ENCODE assay signal across 7 mouse cellular contexts in genomic region chr12:72536021-72536597, GRCm38 (mm10). TPM values are rescaled to one million over a fixed set of nuclear protein-coding genes. Genes with fewer than 3 reads are reported as not detected.
DNase-seq lines count a peak whose midpoint lies in the region; ATAC-seq lines count a peak whose summit lies in the region.

Pcnx4 (plus strand) TSS chr12:72536383.

- peak within 1 kb of the TSS; percentile 65 for H3K4me3 ChIP-seq in embryonic facial prominence, embryonic 11.5 days (ENCODE audit: low read depth, low read length)
- peak within 1 kb of the TSS; percentile 74 for H3K4me3 ChIP-seq in limb, embryonic 10.5 days
- H3K4me3 ChIP-seq in midbrain, embryonic 13.5 days (replicated peaks) = peak within 1 kb of the TSS; percentile 72

- no peaks in the 10 kb centered on the region for H3K9me3 ChIP-seq in embryonic facial prominence, embryonic 11.5 days (replicated peaks; ENCODE audit: control insufficient read depth, low read length)
- no peaks in the 10 kb centered on the region for H3K9me3 ChIP-seq in limb, embryonic 10.5 days (replicated peaks)
- no peaks in the 10 kb centered on the region for H3K9me3 ChIP-seq in midbrain, embryonic 13.5 days

- no peaks in the 10 kb centered on the region for H3K36me3 ChIP-seq in embryonic facial prominence, embryonic 11.5 days (replicated peaks; ENCODE audit: control insufficient read depth, insufficient read depth, low read depth, low read length)
- peaks cover 8% of the 10 kb centered on the region; the same call in 1 of the 2 replicates for H3K36me3 ChIP-seq in limb, embryonic 10.5 days
- H3K36me3 ChIP-seq in midbrain, embryonic 13.5 days = no peaks in the 10 kb centered on the region

- H3K4me2 ChIP-seq in embryonic facial prominence, embryonic 11.5 days (ENCODE audit: low read depth, low read length) = peak within 1 kb of the TSS; percentile 47
- peak within 1 kb of the TSS; percentile 67 for H3K4me2 ChIP-seq in midbrain, embryonic 13.5 days (replicated peaks)

- ATAC-seq in embryonic facial prominence, embryonic 11.5 days (replicated peaks; ENCODE audit: insufficient number of reproducible peaks, low FRiP score, low TSS enrichment, low read depth) = peak; percentile 100
- peak; percentile 99 for ATAC-seq in granulocyte monocyte progenitor cell, adult 5-6 weeks (replicated peaks; ENCODE audit: poor library complexity, severe bottlenecking)
- ATAC-seq in midbrain, embryonic 13.5 days = peak; percentile 99

- H3K27me3 ChIP-seq in embryonic facial prominence, embryonic 11.5 days (ENCODE audit: control insufficient read depth, insufficient read depth, low read length) = no peaks in the 10 kb centered on the region
- H3K27me3 ChIP-seq in limb, embryonic 10.5 days (ENCODE audit: low read depth, poor library complexity, severe bottlenecking) = no peaks in the 10 kb centered on the region
- no peaks in the 10 kb centered on the region for H3K27me3 ChIP-seq in midbrain, embryonic 13.5 days

- DNase-seq in adrenal gland, postnatal 14 days = peak; percentile 99
- peak; percentile 98 for DNase-seq in embryonic facial prominence, embryonic 11.5 days (ENCODE audit: low spot score)
- peak; percentile 97 for DNase-seq in kidney, adult 11 months
- DNase-seq in limb, embryonic 10.5 days (ENCODE audit: low spot score) = peak; percentile 99
- peak; percentile 97 for DNase-seq in spleen, adult 12 weeks (ENCODE audit: low spot score)

- no peaks in the 10 kb centered on the region for H3K4me1 ChIP-seq in embryonic facial prominence, embryonic 11.5 days (ENCODE audit: control insufficient read depth, insufficient read depth, low read length)
- H3K4me1 ChIP-seq in limb, embryonic 10.5 days = peaks cover 17% of the 10 kb centered on the region
- H3K4me1 ChIP-seq in midbrain, embryonic 13.5 days (replicated peaks) = peaks cover 14% of the 10 kb centered on the region

- under 1% methylated on average over 45 of the region's 45 CpGs for WGBS in embryonic facial prominence, embryonic 11.5 days
- under 1% methylated on average over 45 of the region's 45 CpGs for WGBS in limb, embryonic 10.5 days
- under 1% methylated on average over 45 of the region's 45 CpGs for WGBS in midbrain, embryonic 13.5 days

- H3K9ac ChIP-seq in embryonic facial prominence, embryonic 11.5 days (replicated peaks; ENCODE audit: low read length) = peak within 1 kb of the TSS; percentile 82
- peak within 1 kb of the TSS; percentile 82 for H3K9ac ChIP-seq in midbrain, embryonic 13.5 days (replicated peaks)

- H3K27ac ChIP-seq in embryonic facial prominence, embryonic 11.5 days (replicated peaks; ENCODE audit: low read depth, low read length) = no peak within 1 kb of the TSS
- peak within 1 kb of the TSS; percentile 87 for H3K27ac ChIP-seq in limb, embryonic 10.5 days
- peak within 1 kb of the TSS; percentile 59; the same call in 1 of the 2 replicates for H3K27ac ChIP-seq in midbrain, embryonic 13.5 days

RNA-seq across cellular contexts. Expression of gene Pcnx4, which starts in this region (rescaled TPM):
- 6.4 and 7.2 TPM in 2 replicates for total RNA-seq in adrenal gland, postnatal 14 days (2021)
- 15.1 and 16.0 TPM in 2 replicates for polyA plus RNA-seq in embryonic facial prominence, embryonic 11.5 days (2014; fragmentation: Nextera tagmentation; extraction: Ambion mirVana)
- 2.1 and 3.5 TPM in 2 replicates for total RNA-seq in granulocyte monocyte progenitor cell, adult 5-6 weeks (2014; fragmentation: Nextera tagmentation)
- 1.1 and 1.2 TPM in 2 replicates for total RNA-seq in granulocyte monocyte progenitor cell, adult 5-6 weeks (2017)
- polyA plus RNA-seq in limb, embryonic 10.5 days (2016; fragmentation: Nextera tagmentation; extraction: Ambion mirVana) = 12.4 and 13.8 TPM in 2 replicates
- polyA plus RNA-seq in midbrain, embryonic 13.5 days (2015; fragmentation: Nextera tagmentation; extraction: Ambion mirVana) = 18.6 and 19.0 TPM in 2 replicates
